Comparison of ENCODE assay signal across 8 mouse cellular contexts in genomic region chr6:107530621-107531285, GRCm38 (mm10). TPM values are rescaled to one million over a fixed set of nuclear protein-coding genes. Genes with fewer than 3 reads are reported as not detected.
DNase-seq lines count a peak whose midpoint lies in the region; ATAC-seq and TF ChIP-seq lines count a peak whose summit lies in the region.

No protein-coding gene starts in this region.

- H3K9me3 ChIP-seq in heart, embryonic 13.5 days = no peaks in the 10 kb centered on the region
- no peaks in the 10 kb centered on the region for H3K9me3 ChIP-seq in embryonic facial prominence, embryonic 12.5 days

- no peaks in the 10 kb centered on the region for H3K36me3 ChIP-seq in heart, embryonic 13.5 days
- H3K36me3 ChIP-seq in embryonic facial prominence, embryonic 12.5 days = no peaks in the 10 kb centered on the region

- no peak for ATAC-seq in heart, embryonic 13.5 days (ENCODE audit: extremely low read depth, insufficient number of reproducible peaks, low FRiP score, low TSS enrichment)
- ATAC-seq in embryonic facial prominence, embryonic 12.5 days (ENCODE audit: insufficient number of reproducible peaks, insufficient read depth, low FRiP score, low TSS enrichment) = 0 out of 2 replicates have a peak, but pooled peaks have one; percentile 6

- H3K4me1 ChIP-seq in heart, embryonic 13.5 days = peaks cover 18% of the 10 kb centered on the region
- H3K4me1 ChIP-seq in embryonic facial prominence, embryonic 12.5 days = peaks cover 8% of the 10 kb centered on the region; the same call in 1 of the 2 replicates
- peaks cover 5% of the 10 kb centered on the region; the same call in 1 of the 2 replicates for H3K4me1 ChIP-seq in olfactory bulb, adult 2 months (ENCODE audit: control insufficient read depth, insufficient read depth, low read length)

- TF ChIP-seq CTCF in olfactory bulb, adult 2 months (IDR thresholded peaks at IDR 0.05; ENCODE audit: insufficient read depth, low read depth, low read length) = no peak

- peak overlapping the region; percentile 99 for H3K4me2 ChIP-seq in heart, embryonic 13.5 days
- peak overlapping the region; percentile 97 for H3K4me2 ChIP-seq in embryonic facial prominence, embryonic 12.5 days (replicated peaks)

- WGBS in heart, embryonic 13.5 days = 2% methylated on average over 15 of the region's 15 CpGs
- WGBS in embryonic facial prominence, embryonic 12.5 days = 4% methylated on average over 15 of the region's 15 CpGs
- WGBS in olfactory bulb, adult 2 months = under 1% methylated on average over 15 of the region's 15 CpGs

- H3K27ac ChIP-seq in heart, embryonic 13.5 days (replicated peaks) = no peak overlapping the region
- no peak overlapping the region for H3K27ac ChIP-seq in embryonic facial prominence, embryonic 12.5 days
- peak overlapping the region; percentile 73; the same call in 1 of the 2 replicates for H3K27ac ChIP-seq in olfactory bulb, adult 2 months (ENCODE audit: insufficient read depth, low read depth, low read length)

- no peak for TF ChIP-seq POLR2A in olfactory bulb, adult 2 months (IDR thresholded peaks at IDR 0.05; ENCODE audit: insufficient read depth, low read depth, low read length)

- H3K9ac ChIP-seq in heart, embryonic 13.5 days = peak overlapping the region; percentile 67; the same call in 1 of the 2 replicates
- H3K9ac ChIP-seq in embryonic facial prominence, embryonic 12.5 days = peak overlapping the region; percentile 70

- DNase-seq in heart, adult 8-10 months (ENCODE audit: low spot score) = no peak
- peak; percentile 11 for DNase-seq in ZHBTc4 (ENCODE audit: low read depth, low spot score)
- peak; percentile 3 for DNase-seq in kidney, postnatal 10 days
- no peak for DNase-seq in thymus, postnatal 14 days
- DNase-seq in urinary bladder, postnatal 36 days (ENCODE audit: low spot score in 2 of 2) = no peak

- H3K4me3 ChIP-seq in heart, embryonic 13.5 days = peak overlapping the region; percentile 64
- H3K4me3 ChIP-seq in embryonic facial prominence, embryonic 12.5 days = peak overlapping the region; percentile 64
- peak overlapping the region; percentile 81 for H3K4me3 ChIP-seq in olfactory bulb, adult 2 months (ENCODE audit: insufficient read depth, low read depth, low read length)

- peaks cover 49% of the 10 kb centered on the region for H3K27me3 ChIP-seq in heart, embryonic 13.5 days (replicated peaks)
- H3K27me3 ChIP-seq in embryonic facial prominence, embryonic 12.5 days = peaks cover 18% of the 10 kb centered on the region

RNA-seq across cellular contexts. Expression of gene Lrrn1, which starts 1.2 kb away (rescaled TPM):
- polyA plus RNA-seq in heart, embryonic 13.5 days (2015; fragmentation: Nextera tagmentation; extraction: Ambion mirVana) = 1.9 and 2.0 TPM in 2 replicates
- total RNA-seq in heart, adult 8-10 months (2022) = under 1 TPM; 0.08 to 0.25 (median 0.18) TPM
- 38.6 and 50.7 TPM in 2 replicates for polyA plus RNA-seq in embryonic facial prominence, embryonic 12.5 days (2016; fragmentation: Nextera tagmentation; extraction: Ambion mirVana)
- not detected in 2 replicates for polyA plus RNA-seq in olfactory bulb, adult 2 months (2012; ENCODE audit: insufficient read depth, insufficient read length, low replicate concordance, missing spikeins)

Comparison
In these comparisons a context has a peak if more than half of its experiments do, and no peak if none do; other contexts are left out.
1. DNase-seq: peak in ZHBTc4 (single experiment) and kidney, postnatal 10 days (single experiment); none in heart, adult 8-10 months (single experiment), thymus, postnatal 14 days (single experiment) and urinary bladder, postnatal 36 days (0 of 2).
2. RNA of gene Lrrn1, which starts 1.2 kb away (polyA plus RNA-seq): 38.6 to 50.7 TPM in embryonic facial prominence, embryonic 12.5 days; 1.9 to 2.0 TPM in heart, embryonic 13.5 days and not detected in olfactory bulb, adult 2 months; every median in the first group is over 10 times any median in the second.
3. Peak in every context shown above with its lines, with median percentiles within 50 percentile points of each other: H3K4me3 ChIP-seq.